In genomic region chr19:32106750-32107149, GRCm38 (mm10) we compare ENCODE assay signal across 11 mouse cellular contexts. TPM values are rescaled to one million over a fixed set of nuclear protein-coding genes. Genes with fewer than 3 reads are reported as not detected.
DNase-seq lines count a peak whose midpoint lies in the region; ATAC-seq and TF ChIP-seq lines count a peak whose summit lies in the region.
"Had no signal": no experiment of that assay in that cellular context is flagged by ENCODE, and none has a peak within 500 bp of the region (broad histone marks: within the 10 kb centered on the region; RNA-seq: fewer than 3 reads in every experiment).

No protein-coding gene starts in this region.

- TF ChIP-seq POLR2A in limb, embryonic 14.5 days (IDR thresholded peaks at IDR 0.05; ENCODE audit: borderline replicate concordance, extremely low read depth, insufficient read depth, insufficient read length): no peak

- DNase-seq in kidney, adult 18-20 months: no peak
- DNase-seq in 416B (ENCODE audit: low read depth) (peak; percentile 42), NIH3T3 (ENCODE audit: low read depth) (peak; percentile 34)
- DNase-seq in limb, embryonic 14.5 days (ENCODE audit: low spot score): no peak
- no peak for DNase-seq in layer of hippocampus, postnatal 25 days (ENCODE audit: extremely low spot score in 1 of 2, low spot score in 1 of 2)
- no peak for DNase-seq in cerebellum, adult 8-10 months
- DNase-seq in c-Kit-positive CD71-positive TER-119-positive erythroid progenitor cells, embryonic 14.5 days (ENCODE audit: low spot score): no peak
- DNase-seq: thymus, postnatal 14 days had no signal

- H3K4me2 ChIP-seq in kidney, embryonic 14.5 days (replicated peaks; ENCODE audit: low read depth, low read length): peak overlapping the region; percentile 58
- peak overlapping the region; percentile 62 for H3K4me2 ChIP-seq in limb, embryonic 14.5 days (replicated peaks; ENCODE audit: low read depth, low read length, severe bottlenecking)

- H3K36me3 ChIP-seq in kidney, embryonic 14.5 days (ENCODE audit: control insufficient read depth, insufficient read depth, low read length): no peaks in the 10 kb centered on the region
- no peaks in the 10 kb centered on the region for H3K36me3 ChIP-seq in limb, embryonic 14.5 days (ENCODE audit: control insufficient read depth, insufficient read depth, low read length)
- H3K36me3 ChIP-seq: G1E had no signal

- H3K4me3 ChIP-seq in kidney, embryonic 14.5 days (ENCODE audit: low read length): no peak overlapping the region
- no peak overlapping the region for H3K4me3 ChIP-seq in limb, embryonic 14.5 days (replicated peaks; ENCODE audit: low read length)

- no peaks in the 10 kb centered on the region for H3K27me3 ChIP-seq in kidney, embryonic 14.5 days (ENCODE audit: control insufficient read depth, insufficient read depth, low read length)
- no peaks in the 10 kb centered on the region for H3K27me3 ChIP-seq in limb, embryonic 14.5 days (ENCODE audit: control insufficient read depth, insufficient read depth, low read length)

- H3K27ac ChIP-seq in kidney, embryonic 14.5 days (ENCODE audit: low read depth, low read length): no peak overlapping the region
- H3K27ac ChIP-seq in limb, embryonic 14.5 days (replicated peaks; ENCODE audit: low read depth, low read length): no peak overlapping the region
- H3K27ac ChIP-seq: liver, embryonic 14.5 days had no signal

- H3K4me1 ChIP-seq in kidney, embryonic 14.5 days (ENCODE audit: control insufficient read depth, insufficient read depth, low read length): peaks cover 5% of the 10 kb centered on the region; the same call in 1 of the 2 replicates
- no peaks in the 10 kb centered on the region for H3K4me1 ChIP-seq in limb, embryonic 14.5 days (ENCODE audit: control insufficient read depth, insufficient read depth, low read length)

- WGBS in kidney, embryonic 14.5 days: 89% methylated on average over 2 of the region's 2 CpGs
- 96% methylated on average over 2 of the region's 2 CpGs for WGBS in limb, embryonic 14.5 days

- ATAC-seq in kidney, embryonic 14.5 days (ENCODE audit: low FRiP score, low TSS enrichment): no peak
- no peak for ATAC-seq in limb, embryonic 14.5 days (ENCODE audit: low FRiP score, low read depth)

- no peak overlapping the region for H3K9ac ChIP-seq in kidney, embryonic 14.5 days (ENCODE audit: low read depth, low read length)
- H3K9ac ChIP-seq in limb, embryonic 14.5 days (ENCODE audit: low read depth, low read length, severe bottlenecking): no peak overlapping the region

- H3K9me3 ChIP-seq in kidney, embryonic 14.5 days (ENCODE audit: control insufficient read depth, low read length): no peaks in the 10 kb centered on the region
- H3K9me3 ChIP-seq in limb, embryonic 14.5 days (ENCODE audit: control insufficient read depth, low read length): no peaks in the 10 kb centered on the region
- H3K9me3 ChIP-seq: G1E had no signal

RNA-seq across cellular contexts. Expression of gene Asah2, which starts 1.3 kb away (rescaled TPM):
- polyA plus RNA-seq in kidney, embryonic 14.5 days (2014; fragmentation: Nextera tagmentation; extraction: Ambion mirVana): 1.6 and 1.8 TPM in 2 replicates
- 5.8 and 6.4 TPM in 2 replicates for polyA plus RNA-seq in limb, embryonic 14.5 days (2012; rRNA removed)
- polyA plus RNA-seq in limb, embryonic 14.5 days (2014; fragmentation: Nextera tagmentation; extraction: Ambion mirVana): 2.2 and 2.5 TPM in 2 replicates
- 1 to 10 TPM; 5.2 to 5.6 TPM for total RNA-seq in layer of hippocampus, postnatal 25 days (2021)

Comparison
In these comparisons a context has a peak if more than half of its experiments do, and no peak if none do; other contexts are left out.
1. DNase-seq: peak in 416B (single experiment) and NIH3T3 (single experiment); none in kidney, adult 18-20 months (single experiment), limb, embryonic 14.5 days (single experiment), layer of hippocampus, postnatal 25 days (0 of 2), cerebellum, adult 8-10 months (single experiment) and c-Kit-positive CD71-positive TER-119-positive erythroid progenitor cells, embryonic 14.5 days (single experiment).